Mouse (Mus musculus): ENCODE measurements around the gene Rhof. TPM values are rescaled to one million over a fixed set of nuclear protein-coding genes. Genes with fewer than 3 reads are reported as not detected.

Gene Rhof
- total RNA-seq, 1 experiment: 2.5 TPM

DNA sequence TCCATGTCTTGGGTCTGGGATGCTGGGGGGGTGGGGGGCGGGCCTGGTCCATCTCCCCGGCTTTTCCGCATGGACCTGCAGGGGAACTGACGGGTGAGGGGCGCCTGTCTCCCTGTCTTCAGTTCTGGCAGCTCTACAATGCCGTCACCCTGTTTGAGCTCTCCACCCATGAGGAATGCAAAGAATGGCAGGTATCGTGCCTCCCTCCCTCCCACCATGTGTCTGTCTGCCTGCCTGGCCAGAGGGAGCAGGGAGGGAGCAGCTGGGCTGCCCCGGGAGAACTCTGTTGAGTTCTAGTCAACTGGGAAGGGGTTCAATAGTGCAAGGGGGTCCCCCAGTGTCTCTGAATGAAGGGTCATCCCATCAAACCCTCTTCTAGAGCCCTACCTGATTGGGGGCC is 16.4 kb downstream of the Rhof start:
- no peaks in the 10 kb centered on the region for H3K9me3 ChIP-seq (ENCODE audit: control insufficient read depth, insufficient read depth, low read depth, low read length)
- no peak overlapping the region for H3K27ac ChIP-seq (ENCODE audit: insufficient read depth, low read depth, low read length, poor library complexity, severe bottlenecking)
- TF ChIP-seq ZC3H11A (IDR thresholded peaks at IDR 0.05; ENCODE audit: borderline replicate concordance, low read depth, low read length) (no peak), CHD2 (IDR thresholded peaks at IDR 0.05; ENCODE audit: low read depth, low read length) (no peak)
- no peaks in the 10 kb centered on the region; the same call in 1 of the 2 replicates for H3K36me3 ChIP-seq (ENCODE audit: control insufficient read depth, insufficient read depth, low read length, poor library complexity, severe bottlenecking)
- DNase-seq (ENCODE audit: low read depth, low spot score): no peak
- H3K9ac ChIP-seq (ENCODE audit: insufficient read depth, low read depth, low read length, poor library complexity, severe bottlenecking): no peak overlapping the region
- H3K4me3 ChIP-seq (ENCODE audit: insufficient read depth in 1 of 2, low read depth in 1 of 2, low read length in 2 of 2, poor library complexity in 1 of 2, severe bottlenecking in 1 of 2): no peak overlapping the region
- H3K4me1 ChIP-seq (ENCODE audit: control insufficient read depth in 2 of 2, insufficient read depth in 2 of 2, low read length in 2 of 2, poor library complexity in 1 of 2): peaks cover 6 to 12% of the 10 kb centered on the region in 2 experiments; a peak in 3 of 4 replicates
- in situ Hi-C loops (cut with MboI; ENCODE audit: low sequenced_read_pairs in 2 of 2, unreplicated experiment in 2 of 2): no loop called here

DNA sequence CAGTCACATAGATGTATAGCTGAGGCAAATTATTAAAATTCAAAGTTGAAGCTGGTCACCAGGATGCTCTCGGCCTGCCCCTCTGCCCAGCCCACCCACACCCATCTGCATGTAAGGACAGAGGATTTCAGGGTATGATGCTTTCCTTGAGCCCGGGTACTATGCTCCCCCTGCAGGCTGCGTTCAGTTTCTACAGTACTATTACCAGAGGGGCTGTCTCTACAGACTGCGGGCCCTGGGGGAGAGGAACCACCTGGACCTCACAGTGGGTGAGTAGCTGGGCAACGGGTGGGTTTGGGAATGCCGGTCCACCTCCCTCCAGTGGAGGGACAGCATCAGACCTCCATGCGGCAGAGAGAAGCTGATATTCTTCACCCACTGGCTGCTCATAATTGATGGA is 17.6 kb downstream of the Rhof start:
- peaks cover 2 to 5% of the 10 kb centered on the region in 2 experiments; a peak in 2 of 4 replicates for H3K4me1 ChIP-seq (ENCODE audit: control insufficient read depth in 2 of 2, insufficient read depth in 2 of 2, low read length in 2 of 2, poor library complexity in 1 of 2)
- DNase-seq (ENCODE audit: low read depth, low spot score): no peak

DNA sequence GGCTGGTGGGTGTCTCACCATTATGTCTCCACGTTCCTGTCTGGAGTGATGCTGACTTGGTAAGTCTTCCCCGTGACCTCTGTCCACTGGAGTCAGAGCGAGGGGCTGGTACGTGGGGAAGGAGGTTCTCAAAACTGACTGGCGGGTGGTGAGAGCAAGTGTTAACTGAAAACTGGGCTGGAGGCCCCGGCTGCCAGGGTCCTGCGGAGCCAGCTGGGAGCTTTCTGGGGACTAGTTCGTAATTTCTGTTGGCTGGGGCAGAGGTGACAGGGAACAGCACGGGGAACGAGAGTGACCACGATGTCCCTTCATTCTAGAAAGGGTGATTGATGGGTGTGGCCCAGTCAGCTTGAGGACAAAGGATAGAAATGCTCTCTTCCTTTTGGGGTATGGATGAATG is 18.4 kb downstream of the Rhof start:
- H3K4me1 ChIP-seq (ENCODE audit: control insufficient read depth in 2 of 2, insufficient read depth in 2 of 2, low read length in 2 of 2, poor library complexity in 1 of 2): peaks cover 0 to 2% of the 10 kb centered on the region in 2 experiments; a peak in 1 of 4 replicates
- H3K9ac ChIP-seq (ENCODE audit: insufficient read depth, low read depth, low read length, poor library complexity, severe bottlenecking): no peak overlapping the region
- H3K4me3 ChIP-seq (ENCODE audit: insufficient read depth in 1 of 2, low read depth in 1 of 2, low read length in 2 of 2, poor library complexity in 1 of 2, severe bottlenecking in 1 of 2): no peak overlapping the region
- no peaks in the 10 kb centered on the region for H3K9me3 ChIP-seq (ENCODE audit: control insufficient read depth, insufficient read depth, low read depth, low read length)
- no peak for TF ChIP-seq ZC3H11A (IDR thresholded peaks at IDR 0.05; ENCODE audit: borderline replicate concordance, low read depth, low read length)
- TF ChIP-seq MAFK (IDR thresholded peaks at IDR 0.05; ENCODE audit: insufficient read depth, low read depth, low read length): no peak
- no peak for TF ChIP-seq CHD2 (IDR thresholded peaks at IDR 0.05; ENCODE audit: low read depth, low read length)
- no peak for TF ChIP-seq ZNF384 (IDR thresholded peaks at IDR 0.05; ENCODE audit: low read depth, low read length)
- TF ChIP-seq HCFC1 (IDR thresholded peaks at IDR 0.05; ENCODE audit: borderline replicate concordance, insufficient read depth, low read length): no peak
- DNase-seq (ENCODE audit: low read depth, low spot score): no peak
- H3K27ac ChIP-seq (ENCODE audit: insufficient read depth, low read depth, low read length, poor library complexity, severe bottlenecking): no peak overlapping the region
- no peaks in the 10 kb centered on the region; the same call in 1 of the 2 replicates for H3K36me3 ChIP-seq (ENCODE audit: control insufficient read depth, insufficient read depth, low read length, poor library complexity, severe bottlenecking)
- in situ Hi-C loops (cut with MboI; ENCODE audit: low sequenced_read_pairs in 2 of 2, unreplicated experiment in 2 of 2): no loop called here

More for the DNA sequence above, 17.6 kb downstream of the Rhof start:
- in situ Hi-C loops (cut with MboI; ENCODE audit: low sequenced_read_pairs in 2 of 2, unreplicated experiment in 2 of 2): no loop called here
- no peaks in the 10 kb centered on the region; the same call in 1 of the 2 replicates for H3K36me3 ChIP-seq (ENCODE audit: control insufficient read depth, insufficient read depth, low read length, poor library complexity, severe bottlenecking)
- H3K9ac ChIP-seq (ENCODE audit: insufficient read depth, low read depth, low read length, poor library complexity, severe bottlenecking): no peak overlapping the region
- TF ChIP-seq ZNF384 (IDR thresholded peaks at IDR 0.05; ENCODE audit: low read depth, low read length): no peak
- TF ChIP-seq MAFK (IDR thresholded peaks at IDR 0.05; ENCODE audit: insufficient read depth, low read depth, low read length): no peak
- TF ChIP-seq ZC3H11A (IDR thresholded peaks at IDR 0.05; ENCODE audit: borderline replicate concordance, low read depth, low read length): no peak
- no peak for TF ChIP-seq CHD2 (IDR thresholded peaks at IDR 0.05; ENCODE audit: low read depth, low read length)
- TF ChIP-seq HCFC1 (IDR thresholded peaks at IDR 0.05; ENCODE audit: borderline replicate concordance, insufficient read depth, low read length): no peak
- H3K27ac ChIP-seq (ENCODE audit: insufficient read depth, low read depth, low read length, poor library complexity, severe bottlenecking): no peak overlapping the region
- H3K4me3 ChIP-seq (ENCODE audit: insufficient read depth in 1 of 2, low read depth in 1 of 2, low read length in 2 of 2, poor library complexity in 1 of 2, severe bottlenecking in 1 of 2): no peak overlapping the region
- no peaks in the 10 kb centered on the region for H3K9me3 ChIP-seq (ENCODE audit: control insufficient read depth, insufficient read depth, low read depth, low read length)

DNA sequence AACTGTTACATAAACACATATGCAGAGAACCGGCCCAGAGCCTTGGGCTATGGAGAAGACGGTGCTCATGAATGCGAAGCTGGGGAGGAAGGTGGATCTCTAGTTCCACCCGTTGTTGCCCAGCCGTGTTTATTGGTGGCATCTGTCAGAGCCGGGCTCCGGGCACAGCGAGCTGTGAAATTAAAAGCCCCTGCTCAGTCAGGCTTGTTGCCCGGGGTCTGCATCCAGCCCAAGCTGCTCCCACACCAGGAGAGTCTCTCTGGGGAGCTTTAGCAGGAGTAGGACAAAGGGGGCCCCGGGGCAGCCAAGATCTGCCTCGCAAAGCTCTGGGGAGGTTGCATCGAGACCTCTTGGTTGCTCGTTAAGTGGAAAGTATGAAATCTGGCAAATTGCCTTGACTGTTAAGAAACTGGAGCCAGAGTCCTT is 22.2 kb downstream of the Rhof start:
- Histone ChIP-seq H3K27ac (ENCODE audit: insufficient read depth, low read depth, low read length, poor library complexity, severe bottlenecking) (no peak overlapping the region), H3K4me3 (ENCODE audit: insufficient read depth in 1 of 2, low read depth in 1 of 2, low read length in 2 of 2, poor library complexity in 1 of 2, severe bottlenecking in 1 of 2) (no peak overlapping the region), H3K4me1 (ENCODE audit: control insufficient read depth in 2 of 2, insufficient read depth in 2 of 2, low read length in 2 of 2, poor library complexity in 1 of 2) (0 out of 4 replicates have a peak, but pooled peaks cover 0 to 2% of the 10 kb centered on the region in 2 experiments), H3K36me3 (ENCODE audit: control insufficient read depth, insufficient read depth, low read length, poor library complexity, severe bottlenecking) (no peaks in the 10 kb centered on the region; the same call in 1 of the 2 replicates), H3K9me3 (ENCODE audit: control insufficient read depth, insufficient read depth, low read depth, low read length) (no peaks in the 10 kb centered on the region), H3K9ac (ENCODE audit: insufficient read depth, low read depth, low read length, poor library complexity, severe bottlenecking) (no peak overlapping the region)
- in situ Hi-C loops (cut with MboI; ENCODE audit: low sequenced_read_pairs in 2 of 2, unreplicated experiment in 2 of 2): no loop called here
- no peak for DNase-seq (ENCODE audit: low read depth, low spot score)
- TF ChIP-seq ZNF384 (IDR thresholded peaks at IDR 0.05; ENCODE audit: low read depth, low read length) (no peak), HCFC1 (IDR thresholded peaks at IDR 0.05; ENCODE audit: borderline replicate concordance, insufficient read depth, low read length) (no peak), CHD2 (IDR thresholded peaks at IDR 0.05; ENCODE audit: low read depth, low read length) (no peak), ZC3H11A (IDR thresholded peaks at IDR 0.05; ENCODE audit: borderline replicate concordance, low read depth, low read length) (no peak), MAFK (IDR thresholded peaks at IDR 0.05; ENCODE audit: insufficient read depth, low read depth, low read length) (no peak)
